Mouse (Mus musculus) MEL (cell line): Measurements from ENCODE around the gene Rfx2. TPM values are rescaled to one million over a fixed set of nuclear protein-coding genes. Genes with fewer than 3 reads are reported as not detected.

Experiments used
- DNase-seq: peaks from one replicate; pipeline ENCODE4 v3.0.0; 2011; ENCODE audit warnings: low read depth, low spot score
- H3K27ac ChIP-seq: 2 replicates; pipeline ENCODE4 v1.5.1; 2012; ENCODE audit warnings: low read depth, mild to moderate bottlenecking, control low read depth, low read length, moderate library complexity; ENCODE audit not compliant: control insufficient read depth
- H3K27me3 ChIP-seq, 2 experiments: fragments of 150-350 bp in 1 of 2; sonication (generic) in 1 of 2; 2 replicates each; pipeline ENCODE4 v1.6.1; 2012; ENCODE audit warnings: low read length in 2 of 2, mild to moderate bottlenecking in 2 of 2, improper control_type of control experiment in 1 of 2, moderate library complexity in 1 of 2; ENCODE audit not compliant: insufficient read depth in 2 of 2, control insufficient read depth in 1 of 2
- H3K36me3 ChIP-seq, 2 experiments: 2 replicates each; pipeline ENCODE4 v1.6.1; 2012 to 2014; ENCODE audit warnings: low read length in 2 of 2, improper control_type of control experiment in 1 of 2, inconsistent platforms in 1 of 2, mild to moderate bottlenecking in 1 of 2; ENCODE audit not compliant: insufficient read depth in 2 of 2, control insufficient read depth in 1 of 2
- H3K4me1 ChIP-seq, 2 experiments: fragments of 150-350 bp in 1 of 2; sonication (generic) in 1 of 2; 2 replicates each; pipeline ENCODE4 v1.6.1; 2012; ENCODE audit warnings: low read length in 2 of 2, improper control_type of control experiment in 1 of 2, mild to moderate bottlenecking in 1 of 2; ENCODE audit not compliant: insufficient read depth in 2 of 2, control insufficient read depth in 1 of 2
- H3K4me3 ChIP-seq, 2 experiments: fragments of 150-350 bp in 1 of 2; sonication (generic) in 1 of 2; 2 replicates each; pipeline ENCODE4 v1.5.1; 2012; ENCODE audit warnings: low read depth in 2 of 2, low read length in 2 of 2, mild to moderate bottlenecking in 2 of 2, moderate library complexity in 2 of 2, control low read depth in 1 of 2, improper control_type of control experiment in 1 of 2; ENCODE audit not compliant: control insufficient read depth in 1 of 2, insufficient read depth in 1 of 2
- H3K79me2 ChIP-seq: 2 replicates; pipeline ENCODE4 v1.6.1; 2012; ENCODE audit warnings: mild to moderate bottlenecking, low read length, moderate library complexity; ENCODE audit not compliant: control insufficient read depth, poor library complexity, insufficient read depth
- H3K9ac ChIP-seq: 2 replicates; pipeline ENCODE4 v1.6.1; 2012; ENCODE audit warnings: low read depth, mild to moderate bottlenecking, control low read depth, low read length, moderate library complexity; ENCODE audit not compliant: control insufficient read depth, poor library complexity, severe bottlenecking
- H3K9me3 ChIP-seq: fragments of 150-350 bp; sonication (generic); replicated peaks from 2 replicates; pipeline ENCODE4 v1.6.1; 2012; ENCODE audit warnings: mild to moderate bottlenecking, low read length, improper control_type of control experiment, moderate library complexity; ENCODE audit not compliant: insufficient read depth
- BHLHE40 ChIP-seq: IDR thresholded peaks from 2 replicates; pipeline ENCODE4 v1.6.1; 2012; ENCODE audit warnings: low read depth, mild to moderate bottlenecking, inconsistent platforms, low read length, improper control_type of control experiment, borderline replicate concordance
- CTCF ChIP-seq, 3 experiments: IDR thresholded peaks in 2 of 3; conservative IDR thresholded peaks in 1 of 3; 2 replicates each; pipeline ENCODE4 v1.5.1; 2011 to 2012; ENCODE audit warnings: low read length in 3 of 3, low read depth in 2 of 3, mild to moderate bottlenecking in 2 of 3, improper control_type of control experiment in 1 of 3, inconsistent platforms in 1 of 3, mixed read lengths in 1 of 3, moderate library complexity in 1 of 3; ENCODE audit not compliant: control insufficient read depth in 1 of 3, insufficient read depth in 1 of 3, poor library complexity in 1 of 3, severe bottlenecking in 1 of 3
- E2F4 ChIP-seq: IDR thresholded peaks from 2 replicates; pipeline ENCODE4 v1.6.1; 2011; ENCODE audit warnings: low read depth, low read length, improper control_type of control experiment, borderline replicate concordance
- KAT2A ChIP-seq: conservative IDR thresholded peaks from 2 replicates; pipeline ENCODE4 v1.6.1; 2012; ENCODE audit warnings: low read depth, low read length, improper control_type of control experiment, inconsistent platforms
- MAFK ChIP-seq: IDR thresholded peaks from 2 replicates; pipeline ENCODE4 v1.6.1; 2011; ENCODE audit warnings: low read depth, mild to moderate bottlenecking, low read length, improper control_type of control experiment, borderline replicate concordance
- MXI1 ChIP-seq: IDR thresholded peaks from 2 replicates; pipeline ENCODE4 v1.6.1; 2011; ENCODE audit warnings: mild to moderate bottlenecking, low read depth, low read length, improper control_type of control experiment
- MYB ChIP-seq: IDR thresholded peaks from 2 replicates; pipeline ENCODE4 v1.6.1; 2011; ENCODE audit warnings: mild to moderate bottlenecking, low read depth, low read length, improper control_type of control experiment
- NELFE ChIP-seq: IDR thresholded peaks from 2 replicates; pipeline ENCODE4 v1.6.1; 2011; ENCODE audit warnings: low read depth, low read length, improper control_type of control experiment
- POLR2AphosphoS2 ChIP-seq: IDR thresholded peaks from 2 replicates; pipeline ENCODE4 v1.6.1; 2011; ENCODE audit warnings: low read length, improper control_type of control experiment
- RCOR1 ChIP-seq: IDR thresholded peaks from 2 replicates; pipeline ENCODE4 v1.6.1; 2012; ENCODE audit warnings: low read depth, mild to moderate bottlenecking, inconsistent platforms, low read length, improper control_type of control experiment
- SIN3A ChIP-seq: IDR thresholded peaks from 2 replicates; pipeline ENCODE4 v1.6.1; 2012; ENCODE audit warnings: low read length, improper control_type of control experiment, inconsistent platforms
- TAL1 ChIP-seq: IDR thresholded peaks from 2 replicates; pipeline ENCODE4 v1.6.1; 2012; ENCODE audit warnings: mild to moderate bottlenecking, inconsistent platforms, low read length, moderate library complexity, mixed read lengths
- TCF12 ChIP-seq: IDR thresholded peaks from 2 replicates; pipeline ENCODE4 v1.6.1; 2014; ENCODE audit warnings: low read depth, mild to moderate bottlenecking, inconsistent platforms, low read length, improper control_type of control experiment, moderate library complexity
- ZC3H11A ChIP-seq: IDR thresholded peaks from 2 replicates; pipeline ENCODE4 v1.6.1; 2012; ENCODE audit warnings: low read depth, mild to moderate bottlenecking, inconsistent platforms, low read length, improper control_type of control experiment
- polyA plus RNA-seq, 2 experiments: library from polyadenylated mRNA; stranded (reverse) in 1 of 2; unstranded in 1 of 2; fragments of >175 nt in 1 of 2; fragments of >200 nt in 1 of 2; gene quantifications; 2 replicates each; pipeline versions ENCODE4 v1.2.1 to v1.2.4; 2012; ENCODE audit warnings: low replicate concordance in 2 of 2, low read depth in 1 of 2; ENCODE audit not compliant: insufficient read length in 2 of 2, insufficient read depth in 1 of 2, missing spikeins in 1 of 2
- total RNA-seq: library from RNA; depleted of rRNA; stranded (reverse); fragments of 300-350 nt; gene quantifications from 2 replicates; pipeline ENCODE4 v1.2.3, GENCODE M21; 2012

The Rfx2 gene
- total and polyA plus RNA-seq, 3 experiments, result 7.5 to 29.2 TPM; not detected in 1

DNA sequence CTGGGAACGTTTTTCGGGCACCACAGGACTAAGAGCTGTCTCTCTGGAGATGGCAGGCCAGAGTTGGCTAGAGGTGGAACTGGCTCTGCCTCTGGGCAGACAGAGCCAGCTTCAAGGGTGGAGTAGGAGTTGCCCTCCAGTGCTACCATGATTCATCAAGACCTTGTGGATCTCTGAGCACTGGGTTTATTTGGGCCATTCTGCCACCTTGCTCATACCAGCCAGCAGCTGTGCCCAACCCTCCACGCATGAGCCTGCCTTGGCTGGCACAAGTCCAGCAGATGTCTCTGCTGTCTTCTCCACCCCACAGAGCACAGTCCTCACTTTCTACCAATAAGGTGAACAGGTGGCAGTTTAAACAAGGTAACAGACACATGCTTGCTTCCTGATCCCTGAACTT lies 41.9 kb downstream of the Rfx2 start:
- Histone ChIP-seq H3K27ac (no peak overlapping the region), H3K79me2 (no peaks in the 10 kb centered on the region), H3K4me3 (no peak overlapping the region), H3K9me3 (no peaks in the 10 kb centered on the region), H3K9ac (no peak overlapping the region), H3K27me3 (no peaks in the 10 kb centered on the region), H3K4me1 (0 out of 4 replicates have a peak, but pooled peaks cover 0 to 4% of the 10 kb centered on the region in 2 experiments), H3K36me3 (no peaks in the 10 kb centered on the region; a peak in 1 of 4 replicates)
- no peak for DNase-seq
- TF ChIP-seq TCF12, result no peak
- TF ChIP-seq MAFK, result no peak
- TF ChIP-seq CTCF (IDR thresholded peaks at IDR 0.05 in 2 of 3, conservative IDR thresholded peaks at IDR 0.05 in 1 of 3; ENCODE audit: control insufficient read depth in 1 of 3, insufficient read depth in 1 of 3, low read depth in 2 of 3, low read length in 3 of 3, poor library complexity in 1 of 3, severe bottlenecking in 1 of 3), result no peak

DNA sequence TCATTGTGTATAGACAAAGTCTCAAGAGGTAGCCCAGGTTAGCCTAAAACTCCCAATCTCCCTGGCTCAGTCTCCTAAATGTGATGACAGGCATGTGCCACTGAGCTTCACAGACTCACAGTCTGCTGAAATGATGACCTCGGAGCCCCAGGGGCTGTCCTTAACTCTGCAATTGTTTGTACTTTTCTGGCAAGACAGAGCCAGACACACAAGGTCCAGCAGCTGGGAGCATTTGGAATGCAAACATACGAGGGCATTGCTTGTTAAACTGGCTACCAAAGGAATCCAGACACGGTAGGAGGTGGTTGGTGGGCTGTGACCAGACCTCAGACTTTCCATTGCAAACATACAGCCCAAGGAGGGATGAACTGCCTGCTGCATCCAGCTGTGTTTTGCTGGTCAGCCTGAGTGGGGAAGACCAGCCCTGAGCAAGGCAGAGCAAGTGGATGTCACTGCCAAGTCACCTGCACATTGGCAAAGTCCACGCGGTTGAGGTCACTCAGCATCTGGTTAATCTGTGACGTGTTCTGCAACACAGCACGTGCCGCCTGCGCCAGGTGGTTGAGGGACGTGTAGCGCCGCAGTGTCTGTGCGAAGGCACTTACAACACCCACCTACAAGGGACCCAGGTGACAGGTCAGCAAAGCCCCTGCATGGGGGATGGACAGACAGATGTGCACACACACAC lies 50.4 kb downstream of the Rfx2 start:
- Histone ChIP-seq H3K27me3 (no peaks in the 10 kb centered on the region), H3K9me3 (no peaks in the 10 kb centered on the region), H3K27ac (no peak overlapping the region), H3K79me2 (no peaks in the 10 kb centered on the region), H3K36me3 (no peaks in the 10 kb centered on the region; a peak in 1 of 4 replicates), H3K4me3 (no peak overlapping the region), H3K9ac (no peak overlapping the region), H3K4me1 (no peaks in the 10 kb centered on the region)
- TF ChIP-seq NELFE (no peak), KAT2A (no peak), MXI1 (no peak), TAL1 (no peak), MYB (no peak)
- DNase-seq, result no peak

DNA sequence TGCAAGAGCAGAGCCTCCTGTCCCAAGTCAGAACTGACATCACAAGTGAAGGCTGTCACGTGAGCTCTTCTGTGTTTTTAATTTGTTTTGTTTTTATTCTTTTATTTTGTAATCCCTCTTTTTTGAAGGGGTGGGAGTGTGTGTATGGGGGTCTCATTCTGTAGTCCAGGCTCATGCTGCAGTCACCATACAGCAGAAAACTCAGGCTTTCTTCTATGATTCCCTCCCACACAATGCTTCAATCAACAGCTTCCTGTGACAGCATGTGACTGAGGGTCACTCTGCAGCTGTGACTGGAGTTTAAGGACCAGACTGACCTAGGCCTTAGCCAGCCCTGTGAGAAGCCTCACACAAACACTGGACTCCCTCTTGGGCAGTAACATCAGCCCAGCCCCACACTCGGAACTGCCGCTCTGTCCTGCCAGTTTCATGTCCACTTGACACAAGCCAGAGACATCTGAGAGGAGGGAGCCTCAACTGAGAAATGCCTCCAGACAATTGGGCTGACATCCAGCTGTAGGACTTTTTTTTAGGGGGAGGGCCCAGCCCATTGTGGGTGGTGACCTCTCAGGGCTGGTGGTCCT lies 51.9 kb downstream of the Rfx2 start:
- Histone ChIP-seq H3K4me3 (no peak overlapping the region), H3K4me1 (no peaks in the 10 kb centered on the region), H3K9me3 (no peaks in the 10 kb centered on the region), H3K27ac (no peak overlapping the region), H3K27me3 (no peaks in the 10 kb centered on the region), H3K9ac (no peak overlapping the region), H3K36me3 (no peaks in the 10 kb centered on the region), H3K79me2 (no peaks in the 10 kb centered on the region)
- TF ChIP-seq POLR2AphosphoS2, result no peak
- TF ChIP-seq TCF12, result no peak
- no peak for TF ChIP-seq RCOR1
- no peak for TF ChIP-seq BHLHE40
- TF ChIP-seq E2F4, result no peak
- no peak for TF ChIP-seq SIN3A
- no peak for TF ChIP-seq ZC3H11A
- no peak for DNase-seq
